Mouse (Mus musculus) lung, postnatal 4 days (tissue): Measurements from ENCODE around the gene D1Pas1.

Source experiments
- DNase-seq, 2 experiments: peaks; one replicate each; pipeline ENCODE4 v3.0.0; 2021

The D1Pas1 gene

DNA sequence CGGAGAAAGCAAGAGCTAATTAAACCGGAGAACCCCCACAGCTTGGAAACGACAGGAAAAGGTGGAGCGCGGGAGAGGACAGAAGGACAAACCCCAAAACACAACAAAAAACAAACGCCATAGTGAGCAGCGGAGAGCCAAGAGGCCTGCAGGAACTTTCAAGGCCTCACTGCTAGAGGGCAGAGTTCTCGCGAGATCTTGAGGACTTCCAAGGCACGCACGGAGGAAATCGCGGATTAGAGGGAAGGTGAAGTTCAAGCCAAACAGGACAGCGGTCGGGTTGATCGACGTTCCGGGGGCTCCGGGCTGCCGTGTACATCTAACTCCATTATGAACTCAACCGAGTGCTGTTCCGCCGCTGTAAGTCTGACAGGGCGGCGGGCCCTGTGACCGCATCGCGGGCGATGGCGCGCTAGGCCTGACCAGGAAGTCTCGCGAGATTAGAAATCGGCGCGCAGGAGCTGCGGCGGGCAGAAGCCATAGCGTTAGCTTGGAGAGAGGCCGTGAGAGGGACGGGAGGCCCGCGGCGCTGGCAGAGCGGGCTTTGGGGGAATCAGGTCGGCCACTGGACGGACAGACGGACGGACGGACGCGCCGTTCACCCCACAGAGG lies at the start of gene D1Pas1:
D1Pas1 (plus strand) TSS at position 216 of the 612 bp plus-strand sequence.
- DNase-seq = no peak

DNA sequence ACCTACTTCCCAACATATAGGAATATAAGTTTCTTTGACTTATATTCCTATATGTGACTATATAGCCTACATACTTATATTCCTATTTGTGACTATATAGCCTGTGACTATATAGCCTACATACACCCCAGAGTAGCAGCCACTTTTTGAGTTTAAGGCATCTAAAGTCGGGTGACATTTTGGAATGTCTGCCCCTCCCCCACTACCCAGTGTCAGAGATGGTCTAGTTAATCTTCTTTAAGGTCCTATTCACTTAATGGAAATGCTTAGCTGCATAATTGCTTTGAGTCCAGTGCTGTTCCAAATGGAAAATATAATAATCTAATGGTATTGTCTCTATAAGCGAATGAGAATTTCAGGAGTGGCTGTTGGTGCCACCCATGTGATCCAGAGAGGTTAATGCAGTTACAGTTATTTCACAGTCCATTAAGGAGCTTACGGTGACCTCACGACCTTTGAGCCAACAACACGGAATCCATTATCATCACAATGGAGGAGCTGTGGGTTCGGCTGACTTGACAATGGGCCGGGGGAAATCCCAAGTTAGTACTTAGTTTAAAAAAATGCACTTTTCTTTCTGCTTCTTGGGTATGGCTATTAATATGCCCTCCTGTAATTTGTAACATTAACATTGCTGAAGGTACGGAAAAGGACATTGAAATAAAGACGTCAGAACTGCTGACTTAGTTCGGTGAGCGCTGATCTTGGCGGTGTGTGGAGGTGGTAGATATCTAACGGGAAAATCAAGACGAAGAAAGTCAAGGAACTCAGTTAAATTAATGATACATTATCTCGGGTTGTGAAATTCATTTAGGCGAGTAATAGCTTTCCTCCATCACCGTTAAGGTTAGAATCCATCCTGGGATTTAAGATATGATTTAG lies 44.5 kb upstream of the D1Pas1 start:
- DNase-seq = no peak

DNA sequence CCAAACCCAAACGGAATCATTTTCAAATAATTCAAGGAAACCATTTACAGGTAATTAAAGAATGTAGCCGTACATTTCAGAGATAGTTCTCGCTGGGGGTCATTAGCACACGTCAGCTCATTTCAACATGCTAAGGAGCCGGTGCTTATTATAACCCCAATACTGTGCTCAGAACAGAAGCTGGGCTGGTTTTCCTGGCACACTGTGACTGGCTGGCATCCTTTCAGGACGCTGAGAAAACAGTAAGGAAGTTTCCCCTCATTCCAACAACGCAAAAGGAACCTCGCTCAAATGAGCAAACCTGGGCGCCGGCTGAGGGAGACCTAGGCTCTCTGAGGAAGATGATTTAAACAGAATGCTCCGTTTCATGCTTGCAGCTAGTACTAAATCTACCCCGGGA lies 43.2 kb upstream of the D1Pas1 start:
- DNase-seq = no peak

DNA sequence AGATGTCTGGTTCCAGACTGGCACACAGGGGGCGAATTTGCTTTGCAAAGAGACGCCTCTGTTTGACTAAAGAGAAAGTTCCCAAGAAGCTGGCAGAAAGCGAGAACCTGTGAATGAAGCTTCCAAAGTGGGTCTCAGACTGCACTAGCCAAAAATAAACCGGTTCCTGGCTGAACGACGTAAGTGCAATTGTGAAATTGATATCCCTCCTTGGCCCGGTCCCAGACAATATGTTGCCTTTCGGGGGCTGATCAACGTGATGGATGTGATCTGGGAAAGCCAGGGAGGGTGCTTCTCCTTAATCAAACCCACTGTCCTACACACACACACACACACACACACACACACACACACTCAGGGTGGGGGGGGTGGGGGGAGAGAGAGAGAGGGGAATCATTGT lies 41.8 kb upstream of the D1Pas1 start:
- no peak for DNase-seq

DNA sequence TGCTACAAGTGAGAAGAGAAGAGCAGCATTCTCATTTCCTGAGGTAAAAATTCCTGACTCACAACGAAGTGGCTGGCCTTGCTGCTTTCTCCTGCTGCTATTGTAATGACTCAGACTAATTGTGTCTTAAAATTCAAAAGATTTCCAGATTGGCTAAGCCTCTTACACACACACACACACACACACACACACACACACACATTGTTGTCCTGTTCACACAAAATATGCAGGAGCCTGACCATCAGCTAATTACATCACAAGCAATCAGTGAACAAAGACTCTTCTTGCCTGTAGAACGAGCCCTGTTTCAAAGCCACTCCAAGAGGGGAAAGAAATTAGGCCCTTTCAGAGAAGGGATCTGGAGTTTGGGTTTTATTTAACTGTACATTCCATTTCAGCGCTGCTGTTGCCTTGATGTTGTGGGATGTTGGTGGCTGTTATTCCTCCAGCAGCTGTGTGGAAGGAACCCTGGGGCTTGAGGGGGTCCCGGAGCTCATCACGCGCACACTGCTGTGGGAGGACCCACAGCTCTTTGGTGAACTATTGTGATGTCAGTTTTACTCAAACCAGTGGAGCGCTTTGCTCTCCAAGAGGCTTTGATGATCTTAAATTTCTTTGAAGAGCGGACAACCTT lies 40.8 kb upstream of the D1Pas1 start:
- no peak for DNase-seq

DNA sequence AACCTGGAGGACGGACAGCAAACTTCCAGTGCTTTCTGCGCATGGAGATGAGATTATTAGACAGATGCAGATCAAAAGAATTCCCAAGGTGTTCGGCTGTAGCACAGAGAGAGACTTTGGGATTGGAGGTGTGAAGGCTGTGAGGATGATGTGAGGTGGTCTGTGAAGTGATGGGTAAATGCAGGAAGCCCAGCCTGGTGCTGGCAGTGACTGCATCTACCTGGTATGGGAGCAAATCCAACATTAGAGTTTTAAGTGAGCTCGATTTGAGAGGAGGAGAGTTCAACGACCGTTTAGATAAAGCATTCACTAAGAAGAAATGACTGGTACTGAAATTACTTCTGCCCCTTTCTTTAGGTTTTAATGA lies 40.3 kb upstream of the D1Pas1 start:
- no peak for DNase-seq

DNA sequence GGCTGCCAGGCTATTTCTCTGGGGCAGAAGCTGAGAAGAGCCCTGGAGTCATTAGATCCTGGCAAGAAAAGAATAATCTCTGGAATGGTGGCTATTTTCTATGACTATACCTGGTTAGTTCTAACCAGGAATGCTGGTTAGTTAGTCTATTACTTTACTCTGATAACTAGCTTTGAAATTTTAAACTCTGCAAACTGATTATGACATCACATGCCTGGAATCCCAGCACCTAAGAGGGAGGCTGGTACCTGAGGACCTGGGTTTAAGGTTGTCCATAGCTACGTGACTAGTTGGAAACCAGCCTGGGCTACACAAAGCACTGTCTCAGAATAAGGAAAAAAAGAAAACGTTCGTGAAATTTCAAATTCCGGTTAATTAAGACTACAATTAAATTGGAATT lies 39.7 kb upstream of the D1Pas1 start:
- DNase-seq = no peak

DNA sequence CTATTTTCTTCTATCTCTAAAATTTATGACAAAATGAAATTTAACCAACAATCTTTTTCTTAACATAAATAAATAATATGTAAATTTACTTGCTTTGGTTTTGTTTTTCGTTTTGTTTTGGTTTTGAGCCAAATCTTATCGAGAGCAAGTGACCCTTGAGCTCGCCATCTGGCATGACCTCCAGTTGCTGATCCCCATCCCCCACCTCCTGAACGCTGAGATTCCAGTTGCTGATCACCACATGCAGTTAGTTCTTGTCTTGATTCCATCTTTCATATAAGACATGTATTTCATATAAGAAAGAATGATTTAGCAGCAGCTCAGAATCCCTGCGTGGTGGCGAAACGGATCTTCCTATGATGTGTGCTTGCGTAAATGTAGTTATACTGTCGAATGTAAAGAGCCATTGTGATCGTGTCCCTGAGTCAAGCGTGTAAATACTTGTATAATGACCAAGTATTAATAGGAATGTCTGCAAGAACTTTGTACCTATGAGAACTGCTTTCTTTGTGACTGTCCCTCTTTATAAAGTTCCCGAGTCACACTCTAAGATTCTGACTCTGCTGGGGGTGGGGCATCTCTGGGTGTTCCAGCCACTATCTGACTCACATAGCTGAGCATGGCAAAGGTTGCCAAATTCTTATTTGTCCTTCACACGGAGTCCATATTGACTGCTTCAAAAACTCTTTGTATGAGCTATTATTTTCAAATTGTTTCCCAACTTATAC lies 36.9 kb upstream of the D1Pas1 start:
- DNase-seq = no peak

DNA sequence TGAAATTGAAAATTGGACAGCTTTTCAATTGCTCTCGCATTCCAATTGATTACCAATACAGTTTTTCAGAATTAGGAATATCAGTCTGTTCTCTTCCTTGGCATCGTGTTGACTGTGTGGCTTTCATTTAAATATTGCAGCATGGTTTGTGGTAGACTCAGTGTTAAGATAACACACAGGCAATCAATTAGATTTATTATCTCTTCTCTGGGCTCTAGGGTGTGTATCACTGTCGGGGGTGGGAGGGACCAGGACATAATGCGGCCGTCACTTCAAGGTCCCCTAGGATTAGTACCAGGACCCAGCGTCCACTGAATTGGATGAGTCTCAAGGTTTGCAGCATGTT lies 36.4 kb upstream of the D1Pas1 start:
- no peak for DNase-seq

DNA sequence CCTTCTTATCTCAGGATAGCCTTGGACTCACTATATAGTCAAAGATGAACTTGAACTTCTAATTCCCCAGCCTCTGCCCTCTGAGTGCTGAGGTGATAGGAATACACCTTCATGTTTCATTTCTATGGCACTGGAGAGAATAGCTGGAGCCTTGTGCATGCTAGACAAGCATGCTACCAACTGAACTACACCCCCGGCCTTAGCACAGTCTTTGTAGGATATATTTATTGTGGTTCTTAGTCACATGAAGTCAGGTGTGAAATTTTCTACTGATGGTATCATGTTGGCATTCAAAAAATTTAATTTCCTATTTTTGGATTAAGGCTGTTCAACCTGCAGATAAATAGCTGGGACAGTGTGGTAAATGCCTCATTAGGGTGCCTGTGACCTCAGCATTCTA lies 33.0 kb upstream of the D1Pas1 start:
- DNase-seq = no peak

DNA sequence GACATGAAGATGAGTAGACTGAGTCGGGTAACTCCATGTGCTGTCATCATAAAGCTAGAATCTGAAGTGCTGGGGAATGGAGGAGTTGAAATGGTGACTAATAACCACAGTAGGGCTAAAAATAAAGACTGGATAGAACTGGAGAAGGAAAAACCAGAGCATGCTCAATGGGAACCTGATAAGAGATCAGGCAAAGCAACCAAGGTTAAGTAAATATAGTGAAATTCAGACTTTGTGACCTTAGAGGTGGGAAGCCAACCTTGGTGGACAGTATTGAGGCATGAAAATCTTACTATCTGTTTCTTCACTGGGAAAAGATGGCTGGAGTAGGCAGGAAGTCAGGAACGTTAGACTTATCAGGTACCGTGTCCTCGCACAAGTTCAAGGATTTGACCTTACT lies 14.8 kb upstream of the D1Pas1 start:
- no peak for DNase-seq

DNA sequence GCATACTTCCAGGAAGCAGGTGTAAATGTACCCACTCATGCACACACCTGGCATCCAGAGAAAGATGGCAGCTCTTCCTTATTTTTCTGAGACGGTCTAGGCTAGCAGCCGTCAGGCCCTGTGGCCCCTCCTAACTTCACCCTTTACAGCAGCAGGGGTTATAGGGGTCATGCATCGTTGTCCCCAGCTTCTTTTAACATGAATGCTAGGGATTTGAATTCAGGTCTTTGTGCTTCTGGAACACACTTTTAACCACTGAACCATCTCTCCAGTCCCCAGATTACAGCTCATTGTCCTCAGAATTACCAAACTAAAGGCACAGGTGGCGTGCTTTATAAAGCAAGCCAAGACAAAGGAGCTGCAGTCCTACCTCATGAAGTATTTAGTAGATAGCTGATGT lies 12.6 kb upstream of the D1Pas1 start:
- no peak for DNase-seq

DNA sequence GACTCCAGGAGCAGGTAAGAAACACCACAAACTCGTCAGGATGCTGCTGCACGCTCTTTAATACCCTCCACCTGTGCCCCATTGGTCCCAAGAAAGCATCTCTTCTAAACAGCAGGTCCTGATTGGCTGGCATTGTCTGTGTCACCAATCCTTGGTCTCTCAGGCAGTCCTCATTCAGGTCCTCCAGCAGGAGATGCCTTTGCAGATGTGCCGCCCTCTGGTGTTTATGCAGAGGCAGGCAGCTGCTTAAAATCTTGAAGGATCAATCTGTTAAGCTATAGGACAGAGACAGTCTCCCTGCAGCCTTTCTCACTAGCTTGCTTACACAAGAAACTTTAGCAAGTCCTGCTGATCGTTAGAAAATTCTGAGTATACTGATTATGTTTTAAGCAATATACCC lies 7.8 kb upstream of the D1Pas1 start:
- DNase-seq = peak in 1 of 2 experiments; percentile 21

DNA sequence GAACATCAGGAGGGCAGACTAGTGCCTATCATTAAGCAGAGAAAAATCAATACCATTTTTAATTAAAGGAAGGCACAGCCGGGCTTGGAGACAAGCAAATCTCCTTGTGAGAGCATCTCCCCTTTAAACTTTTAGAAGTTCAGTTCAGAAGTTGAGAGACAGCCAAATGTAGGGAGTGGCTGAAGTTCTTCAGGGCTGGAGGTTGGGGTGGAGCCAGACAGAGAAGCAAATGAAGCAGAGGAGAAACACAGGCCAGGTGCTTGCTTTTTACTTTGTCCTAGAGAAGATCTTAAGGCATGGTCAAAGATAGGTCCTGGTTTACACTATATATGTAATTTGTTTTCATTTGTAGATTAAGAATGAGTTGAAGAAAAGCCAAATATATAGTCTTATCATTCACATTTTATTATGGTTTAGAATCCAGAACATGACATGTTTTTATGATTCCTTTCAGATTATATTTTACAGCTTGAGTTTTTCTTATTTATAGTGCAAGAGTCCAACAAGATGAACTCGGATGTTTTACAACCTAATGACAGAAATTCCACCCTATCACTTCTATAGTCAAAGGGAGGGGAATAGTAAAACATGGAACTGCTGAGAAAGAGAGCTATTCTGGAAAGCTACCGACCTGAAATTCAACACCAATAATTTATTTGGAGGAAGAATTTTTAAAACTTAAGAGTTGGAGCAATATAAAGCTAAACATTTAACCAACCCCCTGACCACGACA lies 2.9 kb upstream of the D1Pas1 start:
- DNase-seq = no peak

DNA sequence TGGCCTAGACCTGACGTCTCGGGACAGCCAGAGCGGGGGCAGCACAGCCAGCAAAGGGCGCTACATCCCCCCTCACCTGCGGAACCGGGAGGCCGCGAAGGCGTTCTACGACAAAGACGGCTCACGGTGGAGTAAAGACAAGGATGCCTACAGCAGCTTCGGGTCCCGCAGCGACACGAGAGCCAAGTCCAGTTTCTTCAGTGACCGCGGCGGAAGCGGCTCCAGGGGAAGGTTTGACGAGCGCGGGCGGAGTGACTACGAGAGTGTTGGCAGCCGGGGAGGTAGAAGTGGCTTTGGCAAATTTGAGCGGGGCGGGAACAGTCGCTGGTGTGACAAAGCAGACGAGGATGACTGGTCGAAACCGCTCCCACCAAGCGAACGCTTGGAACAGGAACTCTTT lies 710 bp downstream of the D1Pas1 start:
- DNase-seq = no peak

DNA sequence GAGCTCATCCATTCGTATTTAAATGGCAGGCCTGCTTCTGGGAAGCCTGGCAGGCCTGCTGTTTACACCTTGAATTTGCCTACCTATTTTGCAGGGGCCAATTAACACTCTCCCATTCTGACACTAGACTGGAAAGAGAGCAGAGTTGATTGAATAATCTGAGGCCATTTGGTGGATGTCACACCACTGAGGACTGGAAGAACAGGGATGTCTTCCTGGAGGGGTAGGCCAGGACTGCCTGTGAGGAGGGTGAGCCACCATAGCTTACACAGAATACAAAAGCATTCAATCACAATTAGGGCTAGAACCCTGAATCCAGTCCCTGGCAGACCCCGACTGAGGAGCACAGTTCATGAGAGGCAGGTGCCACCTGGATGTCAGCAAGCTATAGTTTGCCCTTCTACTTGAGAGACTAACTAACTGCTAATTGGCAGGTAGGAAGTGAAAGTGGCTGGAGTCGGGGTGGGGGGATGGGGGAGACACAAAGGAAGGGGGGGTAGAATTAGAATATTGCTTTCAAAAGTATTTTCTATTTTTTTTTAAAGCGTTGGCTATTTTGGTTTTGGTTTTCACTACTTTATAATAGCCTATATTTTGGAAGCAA lies 9.8 kb downstream of the D1Pas1 start:
- DNase-seq = no peak

DNA sequence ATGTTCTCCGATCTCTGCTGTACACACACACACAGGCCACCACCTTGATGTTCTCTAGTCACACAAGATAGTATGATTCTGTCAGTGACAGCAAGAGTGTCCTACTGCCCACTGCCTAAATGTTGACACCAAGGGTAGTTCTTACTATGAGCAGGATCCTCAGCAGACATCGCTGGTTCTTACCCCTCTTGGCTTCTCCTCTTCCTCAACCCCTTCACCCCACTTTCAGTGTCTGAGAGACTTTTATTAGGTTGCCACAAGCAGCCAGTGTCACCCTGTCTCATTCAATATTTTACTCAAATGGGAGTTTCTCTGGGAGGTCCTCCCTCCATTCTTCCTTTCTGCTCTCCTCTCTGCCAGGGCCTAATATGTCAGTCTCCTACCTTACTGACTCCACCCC lies 10.6 kb downstream of the D1Pas1 start:
- DNase-seq = no peak

DNA sequence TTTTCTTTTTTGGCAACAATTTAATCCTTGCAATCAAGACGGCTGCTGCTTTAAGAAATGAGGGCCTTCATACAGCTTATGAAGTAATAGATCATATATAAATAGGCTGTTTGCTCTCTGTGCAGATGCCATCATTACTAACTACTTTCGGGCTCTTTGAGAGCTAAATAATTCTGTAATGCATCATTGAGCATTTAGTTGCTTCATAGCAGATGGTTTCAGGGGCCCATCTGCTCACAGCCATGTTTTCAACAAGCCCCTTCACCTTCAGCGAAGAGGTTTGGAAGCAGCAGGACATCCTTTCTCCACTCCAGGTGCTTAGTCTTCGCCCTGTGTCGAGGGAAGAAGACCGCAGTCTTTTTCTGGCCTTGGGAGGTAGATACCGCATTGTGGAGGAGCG lies 12.2 kb downstream of the D1Pas1 start:
- DNase-seq = no peak

DNA sequence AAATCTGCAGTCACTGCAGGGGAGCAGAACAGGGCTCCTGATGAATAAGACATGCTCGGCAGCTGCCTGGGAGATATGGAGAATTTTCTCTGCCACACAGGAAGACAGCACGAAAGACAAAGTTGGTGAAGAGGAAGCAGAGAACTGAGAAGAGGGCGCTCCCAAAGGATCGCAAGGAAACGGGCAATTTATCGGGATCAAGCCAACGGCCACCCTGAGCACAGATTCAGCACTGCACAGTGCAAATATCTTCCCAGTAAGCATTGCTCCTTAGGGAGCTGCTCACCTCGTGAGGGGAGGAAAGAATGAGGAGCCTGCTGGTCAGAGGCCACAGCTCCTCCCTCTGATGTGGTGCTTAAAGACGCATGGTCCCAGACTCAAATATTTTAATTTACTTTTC lies 13.3 kb downstream of the D1Pas1 start:
- DNase-seq = no peak

DNA sequence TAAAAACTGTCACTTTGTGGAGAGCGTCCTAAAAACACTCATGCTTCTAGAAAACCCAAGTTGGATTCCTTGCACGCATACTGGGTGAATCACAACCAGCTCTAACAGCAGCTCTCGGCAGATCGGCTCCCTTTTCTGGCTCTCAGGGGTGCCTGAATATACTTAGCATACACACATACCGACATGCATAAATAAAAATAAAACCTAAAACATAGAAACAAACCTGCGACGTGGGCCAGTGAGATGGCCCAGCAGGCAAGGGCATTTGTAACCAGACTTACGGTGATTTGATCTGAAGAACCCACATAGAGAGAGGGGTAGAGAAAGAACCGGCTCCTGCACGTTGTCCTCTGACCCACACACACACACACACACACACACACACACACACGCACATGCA lies 17.9 kb downstream of the D1Pas1 start:
- DNase-seq = no peak

DNA sequence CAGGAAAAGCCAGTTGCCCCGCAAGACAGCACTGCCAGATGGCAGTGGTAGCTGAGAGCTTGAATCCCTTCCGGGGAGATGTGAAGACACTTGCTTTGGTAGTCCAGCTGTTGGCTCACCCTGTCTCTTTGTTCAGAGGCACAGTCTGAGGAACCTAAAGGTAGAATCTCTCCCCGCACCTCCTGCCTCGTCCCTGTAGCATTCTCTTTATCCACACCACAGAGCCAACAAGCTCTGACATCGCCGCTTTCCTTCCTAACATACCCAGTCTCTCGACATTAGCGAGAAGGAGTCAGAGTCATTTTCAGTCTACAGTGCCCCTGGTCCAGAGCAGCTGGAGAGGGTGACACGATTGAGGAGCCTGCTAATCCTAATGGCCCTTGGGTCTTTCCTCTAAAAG lies 18.9 kb downstream of the D1Pas1 start:
- no peak for DNase-seq

DNA sequence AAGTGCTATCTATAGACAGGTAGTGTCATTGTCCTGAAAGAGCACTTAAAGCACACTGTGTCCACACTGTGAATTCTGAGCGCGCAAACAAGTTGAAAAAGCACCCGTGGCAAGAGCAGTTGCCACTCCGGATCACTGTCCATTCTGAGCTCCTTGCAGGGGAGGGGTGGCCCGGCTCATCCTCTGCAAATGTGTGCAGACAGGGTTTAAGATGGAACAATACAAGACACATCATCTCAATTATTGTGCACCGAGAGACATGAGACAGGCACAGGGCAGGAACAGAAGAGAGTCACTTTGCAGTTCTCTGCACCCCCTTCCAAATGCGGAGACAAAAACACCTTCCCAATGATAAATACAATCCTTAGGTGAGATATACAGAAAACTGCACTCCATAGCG lies 19.3 kb downstream of the D1Pas1 start:
- DNase-seq = no peak

DNA sequence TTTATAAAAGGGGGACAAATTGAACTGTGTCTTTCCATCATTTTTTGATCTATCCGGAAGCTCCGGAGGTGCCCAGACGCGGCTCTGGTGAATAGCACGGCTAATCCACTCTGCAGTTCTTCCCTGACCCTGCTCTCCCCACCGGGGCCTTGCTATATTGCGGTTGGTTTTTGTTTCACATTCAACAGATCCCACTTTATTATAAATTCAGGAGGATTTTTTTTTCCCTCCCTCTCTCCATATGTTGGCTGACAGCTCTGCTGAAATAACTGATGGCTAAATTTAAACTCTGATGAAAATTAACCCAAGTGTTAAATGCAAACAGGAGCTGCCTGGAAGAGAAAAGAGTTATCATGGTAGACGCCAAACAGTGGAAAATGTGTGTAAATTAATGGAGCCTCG lies 21.1 kb downstream of the D1Pas1 start:
- no peak for DNase-seq
